Mouse (Mus musculus) cerebellum, postnatal 25 days (tissue): ENCODE measurements around the gene Nr2e3.
"Not testable (repeated sequence)": the region's sequence is repeated elsewhere in the genome, so short reads cannot be mapped to it uniquely, and the experiment has no call there.

ENCODE experiments used
- DNase-seq, 2 experiments: peaks; one replicate each; pipeline ENCODE4 v3.0.0; 2021; ENCODE audit warnings: mixed read lengths in 2 of 2

Gene Nr2e3

GRCm38 (mm10) chr9:59960559-59960958 lies at the start of gene Nr2e3:
Gene Nr2e3, minus strand, starts transcription at chr9:59960659.
- DNase-seq, result no peak

GRCm38 (mm10) chr9:60008936-60009335 lies 48.5 kb upstream of the Nr2e3 start:
- peak; percentile 26 to 50 for DNase-seq

GRCm38 (mm10) chr9:60002323-60002722 lies 41.9 kb upstream of the Nr2e3 start:
- no peak for DNase-seq

GRCm38 (mm10) chr9:60001444-60001843 lies 41.0 kb upstream of the Nr2e3 start:
- DNase-seq, result no peak

- no peak for DNase-seq
These were observed 37.3 kb upstream of the Nr2e3 start for GRCm38 (mm10) chr9:59997725-59998124.

- DNase-seq, result no peak
These were observed 30.9 kb upstream of the Nr2e3 start for GRCm38 (mm10) chr9:59991407-59991806.

- DNase-seq, result peak; percentile 52 to 75
These were observed 29.4 kb upstream of the Nr2e3 start for GRCm38 (mm10) chr9:59989864-59990263.

GRCm38 (mm10) chr9:59985900-59986572 lies 25.6 kb upstream of the Nr2e3 start:
- DNase-seq, result no peak

- DNase-seq, result no peak
These were observed 20.7 kb upstream of the Nr2e3 start for GRCm38 (mm10) chr9:59981116-59981515.

GRCm38 (mm10) chr9:59971263-59971662 lies 10.8 kb upstream of the Nr2e3 start:
- peak in 1 of 2 experiments; percentile 14 for DNase-seq

GRCm38 (mm10) chr9:59969383-59969782 lies 8.9 kb upstream of the Nr2e3 start:
- peak; percentile 54 to 77 for DNase-seq

- no peak for DNase-seq
These were observed 4.6 kb upstream of the Nr2e3 start for GRCm38 (mm10) chr9:59965046-59965445.

GRCm38 (mm10) chr9:59964367-59964766 lies 3.9 kb upstream of the Nr2e3 start:
- no peak for DNase-seq

GRCm38 (mm10) chr9:59961201-59961955 lies 919 bp upstream of the Nr2e3 start:
- peak; percentile 25 to 44 for DNase-seq

GRCm38 (mm10) chr9:59959276-59959675 lies 1.2 kb downstream of the Nr2e3 start:
- DNase-seq, result peak; percentile 64 to 77

- not testable (repeated sequence) for DNase-seq
These were observed 2.3 kb downstream of the Nr2e3 start for GRCm38 (mm10) chr9:59958115-59958514.

- no peak for DNase-seq
These were observed 4.0 kb downstream of the Nr2e3 start for GRCm38 (mm10) chr9:59956496-59956895.

- DNase-seq, result no peak
These were observed 4.8 kb downstream of the Nr2e3 start for GRCm38 (mm10) chr9:59955692-59956091.

- no peak for DNase-seq
These were observed 5.3 kb downstream of the Nr2e3 start for GRCm38 (mm10) chr9:59955199-59955598.

- no peak for DNase-seq
These were observed 6.9 kb downstream of the Nr2e3 start for GRCm38 (mm10) chr9:59953556-59953955.

- DNase-seq, result no peak
These were observed 7.9 kb downstream of the Nr2e3 start for GRCm38 (mm10) chr9:59952515-59953070.

GRCm38 (mm10) chr9:59951943-59952342 lies 8.5 kb downstream of the Nr2e3 start:
- DNase-seq, result no peak

- DNase-seq, result no peak
These were observed 9.3 kb downstream of the Nr2e3 start for GRCm38 (mm10) chr9:59951001-59951750.
